Mouse (Mus musculus) brain, embryonic 14.5 days (tissue): Measurements from ENCODE around the gene Camk2d.

Source experiments
- CTCF ChIP-seq: fragments of 200-500 bp; IDR thresholded peaks from 2 replicates; pipeline ENCODE4 v1.5.1; 2012; ENCODE audit warnings: inconsistent platforms, mild to moderate bottlenecking, moderate library complexity, borderline replicate concordance; ENCODE audit not compliant: insufficient read depth, insufficient read length; ENCODE audit errors: extremely low read depth
- POLR2A ChIP-seq: fragments of 200-500 bp; IDR thresholded peaks from 2 replicates; pipeline ENCODE4 v1.6.1; 2012; ENCODE audit warnings: mild to moderate bottlenecking, inconsistent platforms, borderline replicate concordance; ENCODE audit not compliant: poor library complexity, insufficient read depth, insufficient read length, severe bottlenecking; ENCODE audit errors: extremely low read depth

GRCm38 (mm10) chr3:126650747-126651146 is 54.6 kb downstream of the Camk2d start:
- TF ChIP-seq CTCF (no peak), POLR2A (no peak)
